Mouse (Mus musculus) right cerebral cortex, postnatal 10 days (tissue): ENCODE measurements around the gene Tbc1d4.
"Not testable (repeated sequence)": the region's sequence is repeated elsewhere in the genome, so short reads cannot be mapped to it uniquely, and the experiment has no call there.

Experiments used
- DNase-seq, 2 experiments: peaks; one replicate each; pipeline ENCODE4 v3.0.0; 2021; ENCODE audit warnings: low spot score in 2 of 2

The Tbc1d4 gene

GRCm38 (mm10) chr14:101595301-101596080 is 13.5 kb downstream of the Tbc1d4 start:
- no peak for DNase-seq

DNA sequence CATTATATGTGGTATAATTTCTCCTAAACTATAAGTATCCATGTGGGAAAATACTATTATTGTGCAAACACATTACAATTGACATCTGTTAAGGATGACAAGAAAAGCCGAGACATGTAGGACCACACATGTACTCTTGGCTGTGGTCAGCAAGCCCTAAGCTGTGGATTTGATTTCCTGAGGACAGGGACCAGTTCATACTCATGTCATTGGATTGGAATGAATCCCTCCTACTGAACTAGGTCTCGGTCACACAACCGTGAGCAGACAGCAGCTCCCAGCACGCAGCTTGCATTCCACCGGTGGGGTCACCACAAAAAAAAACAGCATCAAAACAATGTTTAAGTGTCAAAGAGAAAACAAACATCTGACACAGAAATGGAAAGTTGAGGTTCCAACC is 15.0 kb downstream of the Tbc1d4 start:
- no peak for DNase-seq

GRCm38 (mm10) chr14:101593340-101593739 is 15.7 kb downstream of the Tbc1d4 start:
- no peak for DNase-seq

- DNase-seq, result no peak
Measured at GRCm38 (mm10) chr14:101591101-101591500, 17.9 kb downstream of the Tbc1d4 start.

DNA sequence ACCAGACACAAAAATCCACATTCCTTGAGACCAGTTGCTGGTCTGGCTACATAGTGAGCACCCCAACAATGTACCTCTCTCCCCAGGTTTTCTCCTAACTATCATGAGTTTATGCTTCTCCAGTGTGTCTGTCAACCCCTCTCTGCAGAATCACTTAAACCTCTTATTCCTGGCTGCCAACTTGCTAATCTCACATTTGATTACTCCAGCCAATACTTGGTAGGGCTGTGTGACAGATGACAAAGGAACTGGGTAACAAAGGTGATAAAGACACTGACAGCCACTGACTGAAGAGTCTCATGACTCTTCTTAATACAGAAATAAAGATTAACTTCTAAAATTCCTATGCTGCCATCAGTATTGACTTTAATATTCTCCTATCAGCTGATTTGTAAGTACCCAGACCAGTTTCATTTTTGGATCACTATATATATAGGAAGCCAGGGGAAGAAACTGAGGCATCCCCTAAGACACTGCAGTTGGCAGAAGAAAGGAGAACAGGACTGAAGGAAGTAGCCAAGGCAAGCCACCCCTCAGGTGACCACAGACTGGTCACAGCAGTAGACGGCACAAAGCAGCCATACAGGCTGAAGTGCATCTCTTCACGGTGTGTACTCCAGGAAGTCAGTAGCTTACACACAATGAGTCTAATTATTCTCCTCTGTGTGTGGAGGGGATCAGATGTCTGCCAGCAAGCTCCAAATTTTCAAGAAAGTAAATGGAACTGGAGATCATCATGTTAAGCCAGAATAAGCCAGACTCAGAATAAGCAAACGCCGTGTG is 20.6 kb downstream of the Tbc1d4 start:
- DNase-seq, result not testable (repeated sequence)

DNA sequence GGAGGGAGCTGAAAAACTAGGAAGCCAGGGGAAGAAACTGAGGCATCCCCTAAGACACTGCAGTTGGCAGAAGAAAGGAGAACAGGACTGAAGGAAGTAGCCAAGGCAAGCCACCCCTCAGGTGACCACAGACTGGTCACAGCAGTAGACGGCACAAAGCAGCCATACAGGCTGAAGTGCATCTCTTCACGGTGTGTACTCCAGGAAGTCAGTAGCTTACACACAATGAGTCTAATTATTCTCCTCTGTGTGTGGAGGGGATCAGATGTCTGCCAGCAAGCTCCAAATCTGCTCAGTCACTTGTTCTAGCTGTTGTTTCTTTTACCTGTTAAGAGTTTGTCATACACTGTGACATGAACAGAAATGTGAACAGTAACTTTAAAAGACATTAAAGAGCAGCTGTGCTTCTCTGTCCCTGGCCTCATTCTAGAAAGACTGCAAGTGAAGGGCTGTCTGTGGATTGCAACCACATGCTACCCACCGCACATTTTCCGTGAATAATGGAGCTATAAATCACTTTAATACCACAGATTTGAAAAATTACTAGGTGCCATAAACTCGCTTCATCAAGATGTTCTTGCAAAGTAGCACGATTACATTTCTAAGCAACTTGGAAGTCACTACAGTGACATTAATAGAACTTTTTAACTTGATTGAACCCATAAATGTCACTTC is 21.5 kb downstream of the Tbc1d4 start:
- DNase-seq, result not testable (repeated sequence)

DNA sequence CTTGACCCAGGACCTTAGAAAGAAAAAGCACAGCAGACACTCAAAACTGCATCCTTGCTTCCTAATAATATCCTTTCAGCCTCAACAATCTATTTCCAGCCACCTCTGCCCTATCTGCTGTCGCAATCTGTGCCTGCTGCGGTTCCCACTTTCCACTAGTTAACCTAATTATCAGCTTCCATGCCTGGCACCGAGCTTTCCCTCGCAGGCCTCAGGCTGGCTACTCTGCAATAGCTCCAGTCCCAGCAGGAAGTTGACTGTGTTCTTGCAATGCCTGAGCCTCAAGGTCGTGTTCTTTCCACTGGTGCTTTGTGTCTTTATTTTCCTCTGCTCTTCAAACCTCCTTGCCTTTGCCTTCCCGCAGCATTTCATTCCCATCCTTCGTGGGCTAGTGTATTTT is 22.9 kb downstream of the Tbc1d4 start:
- no peak for DNase-seq

GRCm38 (mm10) chr14:101575651-101576050 is 33.3 kb downstream of the Tbc1d4 start:
- DNase-seq, result no peak

- no peak for DNase-seq
Measured at GRCm38 (mm10) chr14:101574536-101574935, 34.5 kb downstream of the Tbc1d4 start.

DNA sequence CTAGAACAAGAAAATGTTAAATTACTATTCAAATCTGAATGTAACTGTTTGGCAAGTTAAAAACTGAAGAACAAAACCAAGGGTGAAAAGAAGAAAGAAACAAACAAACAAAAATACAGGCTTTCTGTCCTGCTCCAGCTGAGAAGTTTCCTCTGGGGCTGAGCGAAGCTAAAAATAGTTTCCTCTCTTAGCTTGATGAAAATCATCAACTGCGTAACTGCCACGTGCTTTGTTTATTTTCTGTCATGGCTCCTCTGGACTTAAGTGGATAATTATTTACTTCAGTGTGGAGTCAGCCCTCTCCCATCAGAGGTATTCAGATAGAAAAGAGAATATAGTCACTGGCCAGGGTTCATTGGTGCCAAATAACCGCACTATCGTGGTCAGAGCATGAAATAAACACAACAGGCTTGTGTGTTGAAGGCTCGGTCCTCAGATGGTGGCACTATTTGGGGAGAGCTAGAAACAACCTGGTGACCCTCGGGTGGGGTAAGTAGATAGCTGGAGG is 35.8 kb downstream of the Tbc1d4 start:
- no peak for DNase-seq

DNA sequence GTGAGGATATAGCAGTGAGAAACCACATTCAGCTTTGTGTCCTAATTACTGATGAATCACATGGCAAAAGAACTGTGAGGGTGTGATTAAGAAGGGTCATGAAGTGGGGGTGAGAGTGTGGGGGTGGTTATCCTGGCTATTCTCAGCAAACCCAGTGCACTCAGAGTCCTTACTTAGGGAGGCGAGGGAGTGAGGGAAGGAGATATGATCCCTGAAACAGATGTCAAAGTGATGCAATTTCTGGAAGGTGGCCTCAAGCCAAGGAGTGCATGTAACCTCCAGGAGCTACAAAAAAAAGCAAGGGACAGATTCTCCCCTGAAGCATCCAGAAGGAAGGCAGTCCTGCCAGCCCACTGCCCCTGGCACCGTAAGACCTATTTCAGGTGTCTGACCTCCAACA is 40.2 kb downstream of the Tbc1d4 start:
- no peak for DNase-seq

DNA sequence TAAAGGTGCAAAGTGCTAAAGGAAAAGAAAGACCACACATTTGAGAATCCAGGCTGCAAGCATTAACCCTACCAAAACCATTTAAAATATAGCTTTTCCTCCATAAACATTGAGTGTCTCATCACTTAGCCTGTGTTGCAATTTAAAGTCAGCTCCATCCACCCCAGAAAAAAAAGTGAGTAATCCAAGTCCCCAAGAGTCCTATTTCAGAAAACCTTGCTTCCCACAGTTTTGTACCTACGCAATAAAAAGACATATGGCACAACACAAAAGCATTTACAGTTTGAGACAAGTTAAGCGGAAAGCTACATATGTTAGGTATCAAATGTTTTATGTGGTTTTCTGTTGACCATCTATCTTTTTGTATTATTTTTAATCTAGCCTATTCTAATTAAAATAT is 42.3 kb downstream of the Tbc1d4 start:
- no peak for DNase-seq

GRCm38 (mm10) chr14:101565661-101566060 is 43.3 kb downstream of the Tbc1d4 start:
- DNase-seq, result no peak

GRCm38 (mm10) chr14:101561251-101561701 is 47.7 kb downstream of the Tbc1d4 start:
- no peak for DNase-seq

DNA sequence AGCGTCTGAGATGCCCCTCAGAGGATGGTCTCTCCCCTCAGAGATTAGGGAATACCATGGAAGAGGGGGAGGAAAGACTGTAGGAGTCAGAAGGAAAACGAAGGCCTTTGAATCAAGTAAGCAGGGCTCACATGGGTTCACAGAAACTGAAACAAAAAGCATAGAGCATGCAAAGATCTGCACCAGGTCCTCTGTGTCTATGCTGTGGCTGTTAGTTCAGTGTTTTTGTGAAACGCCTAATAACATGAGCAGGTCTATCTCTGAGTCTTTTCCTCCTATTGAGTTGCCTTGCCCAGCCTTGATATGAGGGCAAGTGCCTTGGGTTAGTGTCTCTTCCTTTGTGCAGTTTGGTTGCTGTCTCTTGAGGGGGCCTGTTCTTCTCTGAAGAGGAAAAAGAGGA is 49.5 kb downstream of the Tbc1d4 start:
- no peak for DNase-seq

- no peak for DNase-seq
Measured at GRCm38 (mm10) chr14:101548885-101549573, 60.0 kb downstream of the Tbc1d4 start.

GRCm38 (mm10) chr14:101541863-101542262 is 67.1 kb downstream of the Tbc1d4 start:
- DNase-seq, result no peak

DNA sequence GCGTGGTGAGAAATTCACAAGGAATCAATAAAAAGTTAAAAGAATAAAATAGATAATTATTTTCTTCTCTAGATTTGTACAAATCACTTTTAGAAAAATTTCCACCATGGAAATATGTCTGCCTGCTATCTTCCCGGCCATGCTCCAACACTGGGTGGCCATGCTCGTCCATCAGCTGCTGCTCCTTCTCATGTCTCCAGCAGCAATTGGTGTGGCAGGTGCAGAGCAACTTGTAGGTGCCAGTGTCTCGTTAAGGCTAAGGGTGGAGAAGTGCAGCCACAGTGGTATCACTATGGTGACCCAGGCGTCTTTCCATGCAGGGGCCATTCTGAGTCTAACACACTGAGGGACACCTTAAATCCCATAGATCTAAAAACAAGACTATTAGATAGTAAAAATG is 67.8 kb downstream of the Tbc1d4 start:
- no peak for DNase-seq

DNA sequence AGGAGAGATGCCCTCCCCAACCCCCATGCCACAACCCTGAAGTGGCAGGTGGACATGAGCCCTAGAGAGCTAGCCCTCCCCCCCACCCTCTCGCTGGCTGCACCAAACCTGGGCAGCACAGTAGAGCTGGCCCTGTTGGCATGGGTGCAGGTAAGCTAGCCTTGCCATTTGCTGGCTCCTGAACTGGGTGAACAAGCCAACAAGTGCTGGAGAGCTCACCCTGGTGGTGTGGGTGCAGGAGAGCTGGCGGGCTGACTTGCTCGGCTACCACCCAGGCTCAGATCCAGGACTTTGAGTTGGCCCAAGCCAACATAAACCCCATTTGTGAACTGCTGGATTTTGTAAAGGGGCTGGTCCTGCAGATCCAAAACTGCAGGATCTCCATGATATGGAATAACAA is 68.5 kb downstream of the Tbc1d4 start:
- DNase-seq, result no peak

DNA sequence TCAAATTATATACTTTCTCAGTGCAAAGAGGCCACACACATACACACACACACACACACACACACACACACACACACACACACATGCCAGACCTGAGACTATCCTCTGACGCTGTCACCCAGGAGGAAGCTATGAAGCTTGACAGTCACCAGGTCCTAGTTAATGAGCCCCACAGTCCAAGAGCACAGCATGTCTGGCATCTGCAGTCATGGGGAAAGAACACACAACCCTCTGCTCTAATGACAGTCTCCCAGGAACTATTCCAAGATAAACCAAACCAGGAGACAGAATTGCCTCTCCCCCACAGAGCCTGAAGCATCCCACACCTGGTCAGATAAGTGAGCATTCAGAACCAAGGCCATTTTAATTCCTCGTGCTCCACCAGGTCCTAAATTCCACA is 71.1 kb downstream of the Tbc1d4 start:
- no peak for DNase-seq

DNA sequence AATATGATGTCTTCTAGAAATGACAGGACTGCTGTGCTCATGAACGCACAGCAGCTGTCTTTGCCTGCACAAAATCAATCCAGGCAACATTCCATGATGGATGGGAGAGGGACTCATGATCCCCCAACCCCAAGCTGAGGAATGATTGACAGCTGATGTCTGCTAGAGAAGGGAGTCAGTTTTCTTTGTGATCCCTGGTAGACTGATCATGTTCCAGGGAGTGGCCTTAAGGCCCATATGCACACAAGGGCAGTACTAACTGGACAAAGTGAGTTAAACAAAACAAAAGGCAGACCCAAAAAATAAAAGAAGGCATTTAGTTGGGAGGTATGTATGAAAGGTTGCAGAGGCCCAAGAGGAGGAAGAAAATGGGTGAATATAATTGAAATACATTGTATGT is 71.6 kb downstream of the Tbc1d4 start:
- DNase-seq, result no peak
